Mouse (Mus musculus): Measurements from ENCODE around the gene Olfr1358. TPM values are rescaled to one million over a fixed set of nuclear protein-coding genes. Genes with fewer than 3 reads are reported as not detected.

Olfr1358 gene
- total RNA-seq, 2 experiments from 2014 or later, result not detected

GRCm38 (mm10) chr10:78565070-78565469 lies 47.8 kb downstream of the Olfr1358 start:
- no peak for ATAC-seq (replicated peaks; ENCODE audit: low FRiP score, low TSS enrichment, poor library complexity, severe bottlenecking)

GRCm38 (mm10) chr10:78569191-78569590 lies 52.0 kb downstream of the Olfr1358 start:
- no peak for ATAC-seq (replicated peaks; ENCODE audit: low FRiP score, low TSS enrichment, poor library complexity, severe bottlenecking)

GRCm38 (mm10) chr10:78569686-78570085 lies 52.5 kb downstream of the Olfr1358 start:
- no peak for ATAC-seq (replicated peaks; ENCODE audit: low FRiP score, low TSS enrichment, poor library complexity, severe bottlenecking)

Other genes starting within 250 kb of the Olfr1358 start
- gene Agpat3, start 164.9 kb upstream of the Olfr1358 start, total RNA-seq (2014; fragmentation: Nextera tagmentation), result 20.4 and 22.9 TPM in 2 replicates
- 11.6 and 23.9 TPM in 2 replicates for gene Agpat3, start 164.9 kb upstream of the Olfr1358 start, total RNA-seq (2017)
- 202 and 217 TPM in 2 replicates for gene Rrp1, start 104.4 kb upstream of the Olfr1358 start, total RNA-seq (2014; fragmentation: Nextera tagmentation)
- 450 and 532 TPM in 2 replicates for gene Rrp1, start 104.4 kb upstream of the Olfr1358 start, total RNA-seq (2017)
- 55.3 and 72.9 TPM in 2 replicates for gene Cstb, start 91.8 kb upstream of the Olfr1358 start, total RNA-seq (2014; fragmentation: Nextera tagmentation)
- gene Cstb, start 91.8 kb upstream of the Olfr1358 start, total RNA-seq (2017), result 28.9 and 35.7 TPM in 2 replicates
- gene Pdxk, start 52.5 kb upstream of the Olfr1358 start, total RNA-seq (2014; fragmentation: Nextera tagmentation), result 19.2 and 20.1 TPM in 2 replicates
- gene Pdxk, start 52.5 kb upstream of the Olfr1358 start, total RNA-seq (2017), result 8.5 and 16.1 TPM in 2 replicates
- gene Ilvbl, start 56.9 kb downstream of the Olfr1358 start, total RNA-seq (2014; fragmentation: Nextera tagmentation), result 64.4 and 85.5 TPM in 2 replicates
- gene Ilvbl, start 56.9 kb downstream of the Olfr1358 start, total RNA-seq (2017), result 10.2 and 38.3 TPM in 2 replicates
- gene Syde1, start 74.5 kb downstream of the Olfr1358 start, total RNA-seq (2014; fragmentation: Nextera tagmentation), result 0.32 TPM in 1 of 2 replicates, not detected in the other
- gene Syde1, start 74.5 kb downstream of the Olfr1358 start, total RNA-seq (2017), result not detected in 2 replicates
- gene Olfr1357, start 100.6 kb downstream of the Olfr1358 start, total RNA-seq (2014; fragmentation: Nextera tagmentation), result not detected in 2 replicates
- not detected in 2 replicates for gene Olfr1357, start 100.6 kb downstream of the Olfr1358 start, total RNA-seq (2017)
- not detected in 2 replicates for gene Casp14, start 200.9 kb downstream of the Olfr1358 start, total RNA-seq (2014; fragmentation: Nextera tagmentation)
- not detected in 2 replicates for gene Casp14, start 200.9 kb downstream of the Olfr1358 start, total RNA-seq (2017)
- not detected in 2 replicates for gene Ccdc105, start 235.6 kb downstream of the Olfr1358 start, total RNA-seq (2014; fragmentation: Nextera tagmentation)
- gene Ccdc105, start 235.6 kb downstream of the Olfr1358 start, total RNA-seq (2017), result not detected in 2 replicates

All from megakaryocyte-erythroid progenitor cell, adult 5-6 weeks (primary cell).